Mouse (Mus musculus) bone marrow, adult 2 months (tissue): ENCODE results near the gene Ccdc92. TPM values are rescaled to one million over a fixed set of nuclear protein-coding genes. Genes with fewer than 3 reads are reported as not detected.

Experiments used
- H3K27ac ChIP-seq: fragments of 200-500 bp; 2 replicates; pipeline ENCODE4 v1.5.1; 2012; ENCODE audit warnings: low read depth, mild to moderate bottlenecking, control low read depth, inconsistent platforms, low read length; ENCODE audit not compliant: control insufficient read depth, poor library complexity, insufficient read depth
- H3K4me1 ChIP-seq: fragments of 200-500 bp; 2 replicates; pipeline ENCODE4 v1.6.1; 2011; ENCODE audit warnings: low read length; ENCODE audit not compliant: control insufficient read depth, insufficient read depth
- H3K4me3 ChIP-seq: fragments of 200-500 bp; replicated peaks from 2 replicates; pipeline ENCODE3; 2011; ENCODE audit warnings: mild to moderate bottlenecking, low read depth, low read length, control low read depth; ENCODE audit not compliant: control insufficient read depth
- CTCF ChIP-seq: fragments of 200-500 bp; IDR thresholded peaks from 2 replicates; pipeline ENCODE4 v1.5.1; 2011; ENCODE audit warnings: low read length, control low read depth; ENCODE audit not compliant: control insufficient read depth, insufficient read depth
- POLR2A ChIP-seq: fragments of 200-500 bp; IDR thresholded peaks from 2 replicates; pipeline ENCODE4 v1.6.1; 2011; ENCODE audit warnings: low read depth, mild to moderate bottlenecking, control low read depth, low read length, borderline replicate concordance; ENCODE audit not compliant: control insufficient read depth
- WGBS: fragments of 180-500 bp; shearing (Covaris S2); methylation state at CpG from one replicate; pipeline ENCODE4 v1.1.7; 2018; 5-methylcytosine and 5-hydroxymethylcytosine counted together
- polyA plus RNA-seq: library from polyadenylated mRNA; stranded (reverse); fragments of >200 nt; gene quantifications from 2 replicates; pipeline ENCODE4 v1.2.4, GENCODE M21; 2011; ENCODE audit warnings: low replicate concordance; ENCODE audit not compliant: missing spikeins, insufficient read depth, insufficient read length

Gene Ccdc92
- polyA plus RNA-seq, 1 experiment, result 2.8 TPM

DNA sequence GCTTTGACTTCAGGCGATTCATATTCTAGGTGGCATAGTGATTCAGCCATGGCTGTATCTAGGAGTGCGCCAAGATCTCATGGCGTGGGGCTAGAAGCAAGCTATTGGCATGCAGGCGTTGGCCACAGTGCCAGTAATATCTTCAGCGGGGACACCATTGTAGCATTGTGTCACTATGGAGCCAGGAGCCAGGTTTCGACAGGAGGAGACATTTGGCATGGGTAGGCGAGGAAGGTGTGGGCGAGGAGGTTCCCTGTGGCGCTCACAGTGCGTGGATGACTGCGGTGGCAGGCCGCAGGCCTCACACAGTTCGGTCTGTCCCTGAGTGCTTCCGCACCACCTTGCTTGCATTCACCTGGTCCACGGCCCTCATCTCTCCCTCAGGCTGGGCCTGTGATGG is 27.0 kb downstream of the Ccdc92 start:
- H3K27ac ChIP-seq, result no peak overlapping the region
- H3K4me1 ChIP-seq, result no peaks in the 10 kb centered on the region; the same call in 1 of the 2 replicates
- TF ChIP-seq POLR2A (no peak), CTCF (no peak)
- WGBS, result 92% methylated on average over 15 of the region's 15 CpGs
- H3K4me3 ChIP-seq, result no peak overlapping the region

DNA sequence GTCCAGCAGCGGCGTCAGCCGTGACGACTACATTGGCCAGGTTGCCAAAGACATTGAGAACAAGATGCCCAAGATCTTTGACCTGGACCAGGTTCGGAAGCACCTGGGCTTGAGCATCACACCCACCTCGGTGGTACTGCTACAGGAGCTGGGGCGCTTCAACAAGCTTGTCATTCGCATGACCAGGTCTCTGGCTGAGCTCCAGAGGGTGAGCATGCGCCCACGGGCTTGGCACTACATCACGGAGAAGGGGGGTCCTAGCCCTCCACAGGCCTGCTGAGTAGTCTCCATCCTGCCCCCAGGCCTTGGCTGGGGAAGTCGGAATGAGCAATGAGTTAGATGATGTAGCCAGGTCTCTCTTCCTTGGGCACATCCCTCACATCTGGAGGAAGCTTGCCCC is 31.9 kb downstream of the Ccdc92 start:
- WGBS, result 86% methylated on average over 12 of the region's 12 CpGs
- H3K27ac ChIP-seq, result no peak overlapping the region
- no peaks in the 10 kb centered on the region; the same call in 1 of the 2 replicates for H3K4me1 ChIP-seq

DNA sequence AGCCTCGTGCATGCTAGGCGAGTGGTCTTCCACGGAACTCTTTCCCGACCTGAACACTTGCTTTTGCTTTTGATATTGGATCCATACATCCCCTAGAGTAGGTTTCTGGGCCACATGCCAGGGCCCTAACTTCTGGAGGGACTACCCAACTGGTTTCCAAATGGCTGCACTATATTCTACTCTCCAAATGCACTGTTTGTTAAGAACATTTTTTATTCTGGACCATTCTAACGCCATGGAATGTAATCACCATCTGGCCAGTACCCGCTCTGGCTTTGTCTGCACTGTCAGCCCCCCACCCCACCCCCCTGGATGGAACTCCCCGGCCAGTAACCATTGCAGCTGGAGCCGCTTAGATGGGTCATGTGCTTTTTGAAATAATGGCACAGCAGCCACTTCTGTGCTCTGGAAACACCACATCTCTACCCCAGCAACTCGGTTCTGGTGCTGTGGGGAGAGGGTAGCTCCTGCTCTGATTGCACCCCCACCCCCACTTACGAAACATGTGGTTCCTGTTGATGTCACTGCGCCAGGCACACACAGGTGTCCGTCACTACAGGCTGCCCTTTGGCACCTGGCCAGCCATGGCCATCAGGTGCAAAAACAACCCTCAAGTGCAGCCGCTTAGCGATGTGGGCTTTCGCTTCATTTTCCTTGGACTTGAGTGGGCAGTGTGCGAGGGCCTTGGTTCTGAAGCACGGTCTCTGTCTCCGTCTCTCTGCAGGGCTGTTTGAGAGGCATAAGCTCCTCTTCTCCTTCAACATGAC is 39.9 kb downstream of the Ccdc92 start:
- Histone ChIP-seq H3K4me3 (no peak overlapping the region), H3K27ac (no peak overlapping the region), H3K4me1 (no peaks in the 10 kb centered on the region)
- no peak for TF ChIP-seq CTCF
- TF ChIP-seq POLR2A, result no peak
- WGBS, result 73% methylated on average over 18 of the region's 18 CpGs

More for the DNA sequence above, 31.9 kb downstream of the Ccdc92 start:
- TF ChIP-seq POLR2A (no peak), CTCF (no peak)
- H3K4me3 ChIP-seq, result no peak overlapping the region

DNA sequence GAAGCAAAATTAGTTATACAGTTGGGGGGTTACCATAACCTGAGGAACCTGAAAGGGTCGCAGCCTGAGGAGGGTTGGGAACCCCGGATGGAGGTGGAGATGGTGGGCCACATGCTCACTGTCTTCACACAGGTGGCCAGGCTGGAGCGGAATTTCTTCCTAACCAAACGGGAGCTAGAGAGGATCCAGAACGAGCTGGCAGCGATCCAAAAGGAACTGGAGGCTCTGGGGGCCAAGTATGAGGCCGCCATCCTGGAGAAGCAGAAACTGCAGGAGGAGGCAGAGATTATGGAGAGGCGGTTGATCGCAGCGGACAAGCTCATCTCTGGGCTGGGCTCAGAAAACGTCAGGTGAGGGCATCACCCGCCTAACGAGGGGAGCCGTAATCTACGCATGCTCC is 45.2 kb downstream of the Ccdc92 start:
- TF ChIP-seq POLR2A, result no peak
- TF ChIP-seq CTCF, result no peak
- H3K27ac ChIP-seq, result no peak overlapping the region
- 81% methylated on average over 15 of the region's 15 CpGs for WGBS
- H3K4me3 ChIP-seq, result no peak overlapping the region
- no peaks in the 10 kb centered on the region for H3K4me1 ChIP-seq

DNA sequence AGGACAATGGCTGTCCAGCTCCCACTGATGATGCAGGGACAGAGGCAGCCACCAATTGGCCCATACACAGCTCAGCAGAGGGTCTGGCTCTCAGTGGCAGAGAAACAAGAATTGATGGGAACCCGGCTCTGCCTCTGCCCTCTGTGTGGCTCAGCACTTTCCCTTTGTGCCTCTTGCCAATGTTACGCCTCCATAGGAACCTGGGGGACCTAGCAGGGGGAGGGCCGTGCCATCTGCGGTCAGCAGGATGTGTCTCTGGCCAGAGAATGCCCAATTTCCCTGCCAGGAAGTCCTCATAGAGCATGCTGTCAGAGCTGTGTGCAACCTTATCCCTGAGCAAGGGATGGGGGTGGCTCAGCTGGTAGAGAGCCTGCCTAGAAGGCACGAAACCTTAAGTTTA is 47.4 kb downstream of the Ccdc92 start:
- Histone ChIP-seq H3K4me1 (no peaks in the 10 kb centered on the region), H3K27ac (no peak overlapping the region), H3K4me3 (no peak overlapping the region)
- WGBS, result 38% methylated on average over 5 of the region's 5 CpGs
- TF ChIP-seq CTCF (no peak), POLR2A (no peak)

DNA sequence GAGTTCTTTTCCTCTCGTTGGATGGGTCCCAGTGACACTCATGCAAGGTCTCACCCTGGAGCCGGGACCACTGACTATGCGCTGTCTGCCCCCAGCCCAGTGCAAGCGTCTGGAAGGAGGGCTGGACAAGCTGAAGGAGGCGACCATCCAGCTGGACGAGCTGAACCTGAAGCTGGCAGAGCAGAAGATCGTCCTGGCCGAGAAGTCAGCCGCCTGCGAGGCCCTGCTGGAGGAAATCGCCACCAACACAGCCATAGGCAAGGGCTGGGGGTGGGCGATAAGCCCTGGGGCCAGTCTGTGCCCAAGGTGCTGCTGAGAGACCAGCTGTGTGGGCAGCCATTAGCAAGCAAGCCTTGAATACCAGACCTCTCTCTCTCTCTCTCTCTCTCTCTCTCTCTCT is 49.8 kb downstream of the Ccdc92 start:
- no peaks in the 10 kb centered on the region for H3K4me1 ChIP-seq
- WGBS, result 78% methylated on average over 12 of the region's 12 CpGs
- H3K4me3 ChIP-seq, result no peak overlapping the region
- no peak overlapping the region for H3K27ac ChIP-seq
- TF ChIP-seq CTCF, result no peak
- no peak for TF ChIP-seq POLR2A

DNA sequence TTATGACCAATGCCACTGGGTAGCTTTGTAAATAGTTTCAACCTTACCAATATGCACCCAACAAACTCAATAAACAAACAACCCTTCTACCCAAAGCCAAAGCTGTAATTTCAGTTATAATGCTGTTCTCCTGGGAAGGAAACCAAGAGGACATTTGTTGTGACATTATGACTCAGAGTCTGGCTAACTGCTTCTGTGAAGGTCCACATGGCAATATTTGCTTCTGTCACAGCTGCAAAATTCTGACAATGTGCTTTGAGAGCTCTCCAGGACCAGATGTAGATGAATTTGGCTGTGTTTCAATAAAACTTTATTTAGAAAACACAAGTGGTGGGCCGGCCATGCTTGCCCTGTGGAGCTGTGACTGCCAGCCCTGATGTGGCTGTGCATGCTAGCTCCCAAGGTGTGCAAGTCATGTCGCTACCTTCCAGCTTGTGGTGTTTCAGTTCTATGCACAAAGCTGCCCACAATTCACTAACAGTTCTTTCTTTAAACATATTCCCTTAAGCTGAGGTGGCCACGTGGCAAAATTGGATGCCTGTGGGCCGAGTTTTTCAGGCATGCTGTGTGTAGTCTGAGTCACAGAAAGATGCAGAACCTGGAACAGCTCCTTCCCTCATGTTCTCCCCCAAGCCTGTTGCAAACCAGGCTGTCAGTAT is 52.4 kb downstream of the Ccdc92 start:
- Histone ChIP-seq H3K27ac (no peak overlapping the region), H3K4me3 (no peak overlapping the region), H3K4me1 (no peaks in the 10 kb centered on the region)
- 71% methylated on average over 4 of the region's 4 CpGs for WGBS
- TF ChIP-seq POLR2A (no peak), CTCF (no peak)

DNA sequence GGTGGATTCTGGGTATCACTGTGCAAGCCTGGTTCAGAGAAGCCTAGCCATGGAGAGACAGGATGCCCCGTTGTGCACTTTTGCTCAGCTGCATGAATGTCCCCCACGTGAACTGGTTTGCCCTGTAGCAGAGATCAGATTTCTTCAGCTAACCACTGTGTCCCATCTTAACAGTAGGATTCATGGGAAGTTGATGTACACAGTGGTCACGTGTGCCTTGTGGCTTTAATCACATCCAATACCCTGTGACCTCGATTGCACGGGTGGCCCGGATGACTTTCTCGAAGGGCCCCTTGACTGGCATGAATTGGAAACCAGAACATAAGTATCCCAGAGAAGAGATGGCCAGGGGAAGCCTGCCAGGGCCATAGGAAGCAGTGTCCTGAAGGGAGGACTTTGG is 70.1 kb downstream of the Ccdc92 start:
- WGBS, result 79% methylated on average over 7 of the region's 7 CpGs
- Histone ChIP-seq H3K4me3 (no peak overlapping the region), H3K27ac (no peak overlapping the region), H3K4me1 (no peaks in the 10 kb centered on the region)
- TF ChIP-seq POLR2A, result no peak
- no peak for TF ChIP-seq CTCF
